Mouse (Mus musculus) midbrain, embryonic 11.5 days (tissue): ENCODE measurements around the gene Crip2. TPM values are rescaled to one million over a fixed set of nuclear protein-coding genes. Genes with fewer than 3 reads are reported as not detected.
A peak's percentile ranks its signal among the peaks of the same experiment; 100 is the strongest.

Experiments used
- ATAC-seq: fragments of 200-750 bp; cut with Nextera tagmentation; 2 replicates; pipeline ENCODE4 v1.8.0; 2017; ENCODE audit warnings: moderate TSS enrichment, moderate library complexity; ENCODE audit not compliant: low FRiP score
- DNase-seq: peaks from one replicate; pipeline ENCODE4 v3.0.0; 2015; ENCODE audit warnings: low spot score; ENCODE audit errors: missing footprints
- H3K27ac ChIP-seq: fragments of 300-500 bp; sonication (generic); 2 replicates; pipeline ENCODE4 v1.5.1; 2014; ENCODE audit warnings: low read depth, low read length
- H3K27me3 ChIP-seq: fragments of 300-500 bp; sonication (generic); 2 replicates; pipeline ENCODE4 v1.6.1; 2014; ENCODE audit warnings: mild to moderate bottlenecking, low read length, moderate library complexity, mixed read lengths; ENCODE audit not compliant: control insufficient read depth, insufficient read depth
- H3K36me3 ChIP-seq: fragments of 300-500 bp; sonication (generic); 2 replicates; pipeline ENCODE4 v1.6.1; 2014; ENCODE audit warnings: mild to moderate bottlenecking, low read length, moderate library complexity, mixed read lengths; ENCODE audit not compliant: control insufficient read depth, insufficient read depth
- H3K4me1 ChIP-seq: fragments of 300-500 bp; sonication (generic); 2 replicates; pipeline ENCODE4 v1.6.1; 2014; ENCODE audit warnings: low read length; ENCODE audit not compliant: control insufficient read depth, insufficient read depth
- H3K4me2 ChIP-seq: fragments of 300-500 bp; sonication (generic); 2 replicates; pipeline ENCODE4 v1.6.1; 2014; ENCODE audit warnings: mild to moderate bottlenecking, moderate library complexity
- H3K4me3 ChIP-seq: fragments of 300-500 bp; sonication (generic); 2 replicates; pipeline ENCODE4 v1.5.1; 2014; ENCODE audit warnings: low read depth, low read length
- H3K9ac ChIP-seq: fragments of 300-500 bp; sonication (generic); 2 replicates; pipeline ENCODE4 v1.6.1; 2014; ENCODE audit warnings: low read length
- H3K9me3 ChIP-seq: fragments of 300-500 bp; sonication (generic); 2 replicates; pipeline ENCODE4 v1.6.1; 2016; ENCODE audit warnings: low read length; ENCODE audit not compliant: control insufficient read depth
- WGBS: fragments of 180-500 bp; shearing (Covaris S2); extraction: QIAGEN DNeasy Blood & Tissue Kit; methylation state at CpG from one replicate; pipeline ENCODE4 v1.1.7; 2014; 5-methylcytosine and 5-hydroxymethylcytosine counted together
- polyA plus RNA-seq: library from polyadenylated mRNA; unstranded; fragments of >200 nt; fragmentation: Nextera tagmentation; extraction: Ambion mirVana; gene quantifications from 2 replicates; pipeline ENCODE4 v1.2.1, GENCODE M21; 2014

Gene Crip2
- polyA plus RNA-seq, 1 experiment from 2014 or later: 247 TPM

GRCm38 (mm10) chr12:113137260-113138213 lies 2.5 kb upstream of the Crip2 start:
- H3K4me2 ChIP-seq: no peak overlapping the region
- H3K27ac ChIP-seq: no peak overlapping the region
- WGBS: 89% methylated on average over 18 of the region's 18 CpGs

DNA sequence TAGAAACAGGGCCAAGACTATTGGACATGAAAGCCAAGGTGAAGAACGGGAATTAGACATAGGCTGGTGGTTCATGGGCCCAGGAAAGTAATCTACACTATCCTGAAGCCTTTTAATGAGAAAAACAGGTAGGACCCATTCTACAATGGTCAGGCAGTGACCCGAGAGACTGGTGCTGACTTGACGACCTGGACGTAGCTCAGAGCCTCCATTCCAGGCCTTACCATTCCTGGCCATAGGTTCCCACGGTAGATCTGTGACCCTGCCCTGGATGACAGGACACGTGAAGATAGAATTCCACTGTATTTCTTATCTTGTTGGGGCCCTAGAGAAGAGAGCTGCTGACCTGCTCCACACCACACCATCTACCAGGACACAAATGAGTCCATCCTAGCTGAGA lies 1.7 kb upstream of the Crip2 start:
- peak overlapping the region; percentile 32; the same call in 1 of the 2 replicates for H3K9ac ChIP-seq
- WGBS: 87% methylated on average over 6 of the region's 6 CpGs
- peak overlapping the region; percentile 90; the same call in 1 of the 2 replicates for H3K27ac ChIP-seq
- no peaks in the 10 kb centered on the region for H3K27me3 ChIP-seq
- H3K9me3 ChIP-seq: no peaks in the 10 kb centered on the region
- H3K36me3 ChIP-seq: peaks cover 33% of the 10 kb centered on the region
- DNase-seq: no peak
- H3K4me1 ChIP-seq: peaks cover 40% of the 10 kb centered on the region
- H3K4me2 ChIP-seq: no peak overlapping the region
- no peak overlapping the region for H3K4me3 ChIP-seq
- ATAC-seq: no peak

More at GRCm38 (mm10) chr12:113137260-113138213, 2.5 kb upstream of the Crip2 start:
- no peak for ATAC-seq
- no peak overlapping the region for H3K4me3 ChIP-seq
- peaks cover 33% of the 10 kb centered on the region for H3K4me1 ChIP-seq
- H3K27me3 ChIP-seq: no peaks in the 10 kb centered on the region
- no peak for DNase-seq
- no peaks in the 10 kb centered on the region for H3K9me3 ChIP-seq
- peaks cover 39% of the 10 kb centered on the region for H3K36me3 ChIP-seq
- H3K9ac ChIP-seq: no peak overlapping the region

GRCm38 (mm10) chr12:113138901-113139864 lies 853 bp upstream of the Crip2 start:
- Histone ChIP-seq H3K4me3 (peak overlapping the region; percentile 67), H3K27ac (peak overlapping the region; percentile 90), H3K9me3 (no peaks in the 10 kb centered on the region), H3K36me3 (peaks cover 25% of the 10 kb centered on the region), H3K27me3 (no peaks in the 10 kb centered on the region), H3K4me2 (peak overlapping the region; percentile 61), H3K4me1 (peaks cover 40% of the 10 kb centered on the region), H3K9ac (peak overlapping the region; percentile 80)
- WGBS: 38% methylated on average over 11 of the region's 11 CpGs
- peak; percentile 94 for DNase-seq
- peak; percentile 4 for ATAC-seq

GRCm38 (mm10) chr12:113140616-113141411 lies 778 bp downstream of the Crip2 start:
- DNase-seq: peak; percentile 94
- H3K4me1 ChIP-seq: peaks cover 40% of the 10 kb centered on the region

GRCm38 (mm10) chr12:113141531-113141973 lies 1.5 kb downstream of the Crip2 start:
- ATAC-seq (no peak), DNase-seq (no peak)
- Histone ChIP-seq H3K36me3 (peaks cover 10% of the 10 kb centered on the region), H3K27ac (peak overlapping the region; percentile 40), H3K4me3 (peak overlapping the region; percentile 67), H3K9ac (peak overlapping the region; percentile 80), H3K27me3 (no peaks in the 10 kb centered on the region; the same call in 1 of the 2 replicates), H3K4me1 (peaks cover 44% of the 10 kb centered on the region), H3K4me2 (peak overlapping the region; percentile 61), H3K9me3 (no peaks in the 10 kb centered on the region)
- WGBS: 31% methylated on average over 8 of the region's 8 CpGs

More at GRCm38 (mm10) chr12:113140616-113141411, 778 bp downstream of the Crip2 start:
- under 1% methylated on average over 49 of the region's 49 CpGs for WGBS
- Histone ChIP-seq H3K36me3 (peaks cover 15% of the 10 kb centered on the region), H3K27ac (peak overlapping the region; percentile 90; the same call in 1 of the 2 replicates), H3K27me3 (no peaks in the 10 kb centered on the region; the same call in 1 of the 2 replicates), H3K4me2 (peak overlapping the region; percentile 61), H3K9me3 (no peaks in the 10 kb centered on the region), H3K4me3 (peak overlapping the region; percentile 67), H3K9ac (peak overlapping the region; percentile 80)
- peak; percentile 6 for ATAC-seq

DNA sequence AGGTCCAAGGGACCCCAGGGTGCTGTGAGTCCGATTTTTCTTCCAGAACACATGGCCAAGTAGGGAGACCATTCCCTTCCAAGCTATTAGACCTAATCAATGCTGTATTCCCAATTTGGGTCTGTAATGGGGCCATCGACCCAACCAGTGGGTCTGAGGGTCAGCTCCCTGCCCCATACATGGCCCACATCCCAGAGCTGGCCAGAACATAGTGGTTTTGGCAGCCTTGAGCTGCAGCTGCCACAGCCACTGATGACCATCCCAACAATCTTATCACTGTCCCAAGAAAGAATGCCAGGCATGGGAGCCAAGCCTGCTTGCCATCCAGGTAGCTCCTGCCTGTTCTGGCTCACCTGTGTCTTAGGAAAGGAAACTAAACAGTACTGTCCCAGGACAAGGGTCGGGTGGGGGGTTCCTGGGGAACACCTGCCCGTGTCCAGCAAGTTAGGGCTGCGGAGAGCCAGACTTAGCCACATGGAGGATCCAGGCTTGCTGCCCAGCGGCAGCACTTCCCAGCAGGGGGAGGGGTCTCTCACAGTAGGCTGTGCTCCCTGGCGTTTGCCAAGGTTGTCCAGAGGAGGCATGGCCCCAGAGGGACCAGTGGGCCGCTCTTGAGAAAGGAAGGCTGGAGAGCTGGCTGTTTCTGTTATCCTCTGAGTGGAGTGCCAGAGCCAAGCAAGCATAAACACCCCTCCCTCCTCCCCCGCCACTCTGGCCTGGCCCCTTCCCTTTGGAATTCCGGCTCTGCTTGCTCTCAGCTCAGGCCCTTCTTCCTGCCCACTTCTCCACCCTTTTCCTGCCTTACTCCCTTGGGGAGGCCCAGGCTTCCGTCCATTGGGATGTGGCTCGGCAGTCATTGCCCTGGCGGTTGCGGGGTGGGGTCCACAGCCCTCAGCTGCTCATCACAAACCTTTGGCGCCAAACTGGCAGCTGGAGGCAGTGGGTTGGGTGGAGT lies 2.3 kb downstream of the Crip2 start:
- no peak for ATAC-seq
- Histone ChIP-seq H3K27me3 (no peaks in the 10 kb centered on the region; the same call in 1 of the 2 replicates), H3K4me3 (peak overlapping the region; percentile 67), H3K4me2 (peak overlapping the region; percentile 61), H3K27ac (peak overlapping the region; percentile 40), H3K4me1 (peaks cover 46% of the 10 kb centered on the region), H3K9me3 (no peaks in the 10 kb centered on the region), H3K36me3 (peaks cover 4% of the 10 kb centered on the region; the same call in 1 of the 2 replicates), H3K9ac (peak overlapping the region; percentile 80)
- 25% methylated on average over 15 of the region's 15 CpGs for WGBS
- DNase-seq: peak; percentile 91

- 67% methylated on average over 7 of the region's 7 CpGs for WGBS
Observed at GRCm38 (mm10) chr12:113143164-113143563, 3.1 kb downstream of the Crip2 start.

More at GRCm38 (mm10) chr12:113143164-113143563, 3.1 kb downstream of the Crip2 start:
- Histone ChIP-seq H3K27me3 (no peaks in the 10 kb centered on the region; the same call in 1 of the 2 replicates), H3K4me2 (peak overlapping the region; percentile 61), H3K9ac (peak overlapping the region; percentile 80; the same call in 1 of the 2 replicates), H3K36me3 (peaks cover 4% of the 10 kb centered on the region; the same call in 1 of the 2 replicates), H3K9me3 (no peaks in the 10 kb centered on the region), H3K4me3 (peak overlapping the region; percentile 67; the same call in 1 of the 2 replicates), H3K27ac (no peak overlapping the region), H3K4me1 (peaks cover 46% of the 10 kb centered on the region)
- DNase-seq (no peak), ATAC-seq (no peak)
